Mouse (Mus musculus) kidney, postnatal 0 days (tissue): ENCODE results near the gene Gpa33. TPM values are rescaled to one million over a fixed set of nuclear protein-coding genes. Genes with fewer than 3 reads are reported as not detected.

Experiments
- ATAC-seq: fragments of 200-750 bp; cut with Nextera tagmentation; replicated peaks from 2 replicates; pipeline ENCODE4 v1.8.0; 2017; ENCODE audit warnings: low read depth, moderate number of reproducible peaks, moderate TSS enrichment, moderate library complexity; ENCODE audit not compliant: low FRiP score
- DNase-seq: peaks from one replicate; pipeline ENCODE4 v3.0.0-alpha.2; 2016; ENCODE audit warnings: low spot score
- H3K27ac ChIP-seq: fragments of 300-500 bp; sonication (generic); 2 replicates; pipeline ENCODE4 v1.5.1; 2014; ENCODE audit warnings: mild to moderate bottlenecking
- H3K27me3 ChIP-seq: fragments of 300-500 bp; sonication (generic); 2 replicates; pipeline ENCODE4 v1.6.1; 2014; ENCODE audit warnings: low read length, mixed read lengths; ENCODE audit not compliant: insufficient read depth
- H3K36me3 ChIP-seq: fragments of 300-500 bp; sonication (generic); 2 replicates; pipeline ENCODE4 v1.6.1; 2014; ENCODE audit warnings: low read length, mixed read lengths; ENCODE audit not compliant: insufficient read depth
- H3K4me1 ChIP-seq: fragments of 300-500 bp; sonication (generic); replicated peaks from 2 replicates; pipeline ENCODE4 v1.6.1; 2014; ENCODE audit warnings: antibody characterized with exemption, low read length, mixed read lengths; ENCODE audit not compliant: insufficient read depth
- H3K4me2 ChIP-seq: fragments of 300-500 bp; sonication (generic); 2 replicates; pipeline ENCODE4 v1.6.1; 2014; ENCODE audit warnings: mild to moderate bottlenecking, low read length, moderate library complexity, mixed read lengths
- H3K4me3 ChIP-seq: fragments of 300-500 bp; sonication (generic); replicated peaks from 2 replicates; pipeline ENCODE4 v1.5.1; 2014; ENCODE audit warnings: low read depth, low read length
- H3K9ac ChIP-seq: fragments of 300-500 bp; sonication (generic); 2 replicates; pipeline ENCODE4 v1.6.1; 2014; ENCODE audit warnings: low read depth, low read length
- H3K9me3 ChIP-seq: fragments of 300-500 bp; sonication (generic); replicated peaks from 2 replicates; pipeline ENCODE4 v1.6.1; 2016; ENCODE audit warnings: low read length, inconsistent platforms, mixed read lengths
- CTCF ChIP-seq: IDR thresholded peaks from 2 replicates; pipeline ENCODE4 v1.5.1; 2016; ENCODE audit warnings: antibody characterized with exemption, low read depth, mild to moderate bottlenecking, moderate library complexity
- WGBS: fragments of 180-500 bp; shearing (Covaris S2); extraction: QIAGEN DNeasy Blood & Tissue Kit; methylation state at CpG from one replicate; pipeline ENCODE4 v1.1.7; 2014; 5-methylcytosine and 5-hydroxymethylcytosine counted together
- polyA plus RNA-seq: library from polyadenylated mRNA; unstranded; fragments of >200 nt; fragmentation: Nextera tagmentation; extraction: Ambion mirVana; gene quantifications from 2 replicates; pipeline ENCODE4 v1.2.1, GENCODE M21; 2015

The Gpa33 gene
- polyA plus RNA-seq, 1 experiment from 2014 or later = 1.1 TPM

GRCm38 (mm10) chr1:166165159-166165558 lies 35.1 kb downstream of the Gpa33 start:
- no peak overlapping the region for H3K4me3 ChIP-seq
- DNase-seq (no peak), ATAC-seq (no peak)
- H3K4me1 ChIP-seq = no peaks in the 10 kb centered on the region
- no peak overlapping the region for H3K27ac ChIP-seq
- H3K9me3 ChIP-seq = no peaks in the 10 kb centered on the region
- H3K9ac ChIP-seq = no peak overlapping the region
- no peak overlapping the region for H3K4me2 ChIP-seq
- no peak for TF ChIP-seq CTCF
- WGBS = 93% methylated on average over 9 of the region's 9 CpGs
- no peaks in the 10 kb centered on the region for H3K36me3 ChIP-seq
- no peaks in the 10 kb centered on the region for H3K27me3 ChIP-seq

- TF ChIP-seq CTCF = no peak
- no peak for ATAC-seq
- H3K4me2 ChIP-seq = no peak overlapping the region
Measured at GRCm38 (mm10) chr1:166167405-166167804, 37.4 kb downstream of the Gpa33 start.

GRCm38 (mm10) chr1:166168017-166168416 lies 38.0 kb downstream of the Gpa33 start:
- H3K27ac ChIP-seq = no peak overlapping the region
- no peak overlapping the region for H3K9ac ChIP-seq
- H3K36me3 ChIP-seq = no peaks in the 10 kb centered on the region
- no peak for TF ChIP-seq CTCF
- no peak overlapping the region for H3K4me3 ChIP-seq
- H3K4me2 ChIP-seq = no peak overlapping the region
- no peaks in the 10 kb centered on the region for H3K27me3 ChIP-seq
- no peaks in the 10 kb centered on the region for H3K9me3 ChIP-seq
- no peaks in the 10 kb centered on the region for H3K4me1 ChIP-seq
- 92% methylated on average over 7 of the region's 7 CpGs for WGBS
- ATAC-seq (no peak), DNase-seq (no peak)

More at GRCm38 (mm10) chr1:166167405-166167804, 37.4 kb downstream of the Gpa33 start:
- Histone ChIP-seq H3K9me3 (no peaks in the 10 kb centered on the region), H3K27me3 (no peaks in the 10 kb centered on the region), H3K36me3 (no peaks in the 10 kb centered on the region), H3K4me3 (no peak overlapping the region), H3K9ac (no peak overlapping the region), H3K4me1 (no peaks in the 10 kb centered on the region), H3K27ac (no peak overlapping the region)
- DNase-seq = no peak
- WGBS = 72% methylated on average over 4 of the region's 4 CpGs

DNA sequence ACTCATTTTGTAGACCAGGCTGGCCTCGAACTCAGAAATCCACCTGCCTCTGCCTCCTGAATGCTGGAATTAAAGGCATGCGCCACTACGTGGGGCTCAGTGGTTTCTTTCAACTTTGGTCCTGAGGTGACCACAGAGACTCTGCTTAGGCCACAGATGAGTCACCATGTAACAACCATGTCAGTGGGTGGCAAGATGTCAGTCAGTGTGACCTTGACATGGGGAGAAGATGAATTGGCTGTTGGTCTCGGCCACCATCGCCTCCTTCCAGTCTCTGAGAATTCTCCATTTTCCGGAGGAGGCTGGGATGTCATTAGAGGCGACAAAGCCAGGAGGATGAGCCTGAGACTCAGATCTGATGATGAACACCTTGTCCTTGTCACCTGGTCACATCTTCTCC lies 39.7 kb downstream of the Gpa33 start:
- H3K9me3 ChIP-seq = no peaks in the 10 kb centered on the region
- H3K27me3 ChIP-seq = no peaks in the 10 kb centered on the region
- no peak overlapping the region for H3K9ac ChIP-seq
- ATAC-seq (no peak), DNase-seq (no peak)
- no peak overlapping the region for H3K4me3 ChIP-seq
- 72% methylated on average over 7 of the region's 7 CpGs for WGBS
- no peak overlapping the region for H3K27ac ChIP-seq
- no peaks in the 10 kb centered on the region for H3K36me3 ChIP-seq
- no peak for TF ChIP-seq CTCF
- no peaks in the 10 kb centered on the region for H3K4me1 ChIP-seq
- no peak overlapping the region for H3K4me2 ChIP-seq

DNA sequence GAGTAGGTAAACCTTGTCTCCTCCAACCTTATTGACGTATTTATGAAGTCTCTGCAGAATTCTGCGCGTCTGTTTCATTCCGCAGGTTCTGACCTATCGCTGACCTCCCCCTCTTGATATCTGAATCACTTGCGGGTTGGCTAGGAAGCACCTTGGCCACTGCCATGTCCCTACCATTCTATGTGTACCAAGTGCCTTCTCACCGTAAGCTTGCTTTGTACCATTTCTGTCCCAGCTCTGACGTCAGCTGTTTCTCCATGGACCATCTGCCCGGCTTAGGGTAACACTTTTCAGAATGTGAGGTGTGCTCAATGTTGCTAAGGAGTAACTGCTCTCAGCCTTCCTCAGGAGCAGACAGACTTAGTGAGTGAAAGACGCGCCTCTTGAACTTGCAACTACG lies 40.8 kb downstream of the Gpa33 start:
- Histone ChIP-seq H3K27me3 (no peaks in the 10 kb centered on the region), H3K9ac (no peak overlapping the region), H3K27ac (no peak overlapping the region), H3K4me1 (no peaks in the 10 kb centered on the region), H3K4me3 (no peak overlapping the region), H3K9me3 (no peaks in the 10 kb centered on the region), H3K4me2 (no peak overlapping the region), H3K36me3 (no peaks in the 10 kb centered on the region)
- 90% methylated on average over 12 of the region's 12 CpGs for WGBS
- DNase-seq (no peak), ATAC-seq (no peak)
- TF ChIP-seq CTCF = no peak

- Histone ChIP-seq H3K4me2 (no peak overlapping the region), H3K27ac (no peak overlapping the region), H3K9me3 (no peaks in the 10 kb centered on the region), H3K36me3 (no peaks in the 10 kb centered on the region), H3K9ac (no peak overlapping the region), H3K27me3 (no peaks in the 10 kb centered on the region), H3K4me1 (no peaks in the 10 kb centered on the region), H3K4me3 (no peak overlapping the region)
- ATAC-seq (no peak), DNase-seq (no peak)
- no peak for TF ChIP-seq CTCF
- WGBS = 62% methylated on average over 3 of the region's 3 CpGs
Measured at GRCm38 (mm10) chr1:166172992-166173391, 43.0 kb downstream of the Gpa33 start.

DNA sequence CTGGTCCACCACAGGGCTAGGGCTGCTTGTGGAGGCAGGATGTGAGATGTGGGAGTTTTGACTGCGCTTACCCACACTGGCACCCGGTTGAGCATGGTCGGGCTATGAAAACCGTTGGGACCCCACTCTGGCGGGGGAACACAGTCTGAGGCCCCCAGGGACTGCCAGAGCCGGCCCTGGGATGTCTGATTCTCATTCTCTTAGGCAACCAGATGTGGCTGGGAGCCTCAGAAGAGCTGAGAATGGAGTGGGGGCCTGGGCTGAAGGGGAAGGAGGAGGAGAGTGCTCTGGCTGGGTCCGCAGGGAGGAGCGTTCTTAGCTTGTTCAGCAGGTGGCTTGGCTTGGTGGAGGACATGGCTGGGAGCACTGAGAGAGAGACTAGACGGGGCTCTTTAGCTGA lies 43.6 kb downstream of the Gpa33 start:
- ATAC-seq = no peak
- 69% methylated on average over 9 of the region's 9 CpGs for WGBS
- H3K36me3 ChIP-seq = no peaks in the 10 kb centered on the region

More for the DNA sequence above, 43.6 kb downstream of the Gpa33 start:
- Histone ChIP-seq H3K4me2 (no peak overlapping the region), H3K27ac (no peak overlapping the region), H3K4me3 (no peak overlapping the region), H3K9me3 (no peaks in the 10 kb centered on the region), H3K4me1 (no peaks in the 10 kb centered on the region), H3K9ac (no peak overlapping the region), H3K27me3 (no peaks in the 10 kb centered on the region)
- no peak for DNase-seq
- no peak for TF ChIP-seq CTCF
